Mouse (Mus musculus): ENCODE data around the gene Rgs18. TPM values are rescaled to one million over a fixed set of nuclear protein-coding genes. Genes with fewer than 3 reads are reported as not detected.

Gene Rgs18
- not detected in 2 replicates for polyA plus RNA-seq (2012; rRNA removed; ENCODE audit: low replicate concordance)

GRCm38 (mm10) chr1:144775331-144775730 lies at the start of gene Rgs18:
TSS of gene Rgs18 (minus strand) at chr1:144775435.

Other genes starting within 250 kb of the Rgs18 start
- gene Rgs21, start 207.8 kb downstream of the Rgs18 start, polyA plus RNA-seq (2012; rRNA removed; ENCODE audit: low replicate concordance): not detected in 2 replicates